Mouse (Mus musculus) urinary bladder, adult 2 months (tissue): ENCODE measurements around the gene Fam83e. TPM values are rescaled to one million over a fixed set of nuclear protein-coding genes. Genes with fewer than 3 reads are reported as not detected.

Experiments used
- DNase-seq: peaks from one replicate; pipeline ENCODE4 v3.0.0; 2022; ENCODE audit warnings: low spot score
- polyA plus RNA-seq: library from polyadenylated mRNA; depleted of rRNA; stranded (reverse); fragments of >200 nt; gene quantifications from 2 replicates; pipeline ENCODE4 v1.2.3, GENCODE M21; 2012; rRNA removed

Gene Fam83e
- polyA plus RNA-seq = 1.3 and 1.5 TPM in 2 replicates

GRCm38 (mm10) chr7:45720413-45721233 is at the start of gene Fam83e:
Fam83e (plus strand) TSS chr7:45721212.
- no peak for DNase-seq

GRCm38 (mm10) chr7:45677627-45678295 is 43.3 kb upstream of the Fam83e start:
- no peak for DNase-seq

GRCm38 (mm10) chr7:45678513-45678912 is 42.5 kb upstream of the Fam83e start:
- no peak for DNase-seq

GRCm38 (mm10) chr7:45679966-45680621 is 40.9 kb upstream of the Fam83e start:
- DNase-seq = no peak

GRCm38 (mm10) chr7:45681046-45681736 is 39.8 kb upstream of the Fam83e start:
- no peak for DNase-seq

DNA sequence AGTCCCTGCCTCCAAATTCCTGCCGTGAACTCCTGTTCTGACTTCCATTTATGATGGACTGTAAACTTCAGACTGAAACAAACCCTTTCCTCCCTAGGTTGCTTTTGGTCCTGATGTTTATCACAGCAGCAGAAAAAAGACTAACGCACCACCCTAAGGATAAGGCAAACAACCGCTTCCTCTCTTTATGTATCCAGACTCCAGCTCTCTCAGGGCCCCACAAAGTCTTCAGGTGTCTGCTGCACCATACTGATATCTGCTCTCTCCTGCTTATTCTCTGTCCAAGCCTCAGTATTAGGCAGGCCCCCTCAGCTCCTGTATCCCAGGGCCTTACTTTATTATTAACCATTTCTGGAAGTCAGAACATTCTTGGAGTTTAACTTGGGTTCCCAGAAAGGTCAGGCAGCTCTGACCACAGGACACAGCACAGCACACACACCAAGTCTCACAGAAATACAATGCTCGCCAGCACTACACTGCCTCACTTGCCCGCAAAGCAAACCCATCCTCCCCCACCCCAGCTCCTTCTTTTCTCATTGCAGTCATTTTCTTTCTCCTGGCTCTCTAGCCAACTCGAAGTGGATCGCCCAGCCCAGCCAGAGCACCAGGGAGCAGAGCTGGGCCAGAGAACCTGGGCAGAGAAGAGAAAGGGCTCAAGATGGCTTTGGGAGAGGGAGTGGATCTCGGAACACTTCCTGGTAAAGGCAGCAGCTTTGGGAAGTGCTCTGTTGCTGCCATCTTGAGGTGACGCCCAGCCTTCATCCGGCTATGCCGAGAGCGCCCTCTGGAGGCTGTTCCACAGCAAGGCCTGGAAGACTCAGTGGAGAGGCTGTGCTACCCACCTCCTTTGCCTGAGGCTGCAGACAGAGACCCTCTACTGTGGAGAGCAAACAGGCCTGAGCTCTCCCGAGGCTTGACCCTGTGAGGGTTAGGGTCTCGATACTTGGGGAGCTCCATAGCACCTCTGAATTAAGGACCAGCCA is 38.6 kb upstream of the Fam83e start:
- peak; percentile 73 for DNase-seq

DNA sequence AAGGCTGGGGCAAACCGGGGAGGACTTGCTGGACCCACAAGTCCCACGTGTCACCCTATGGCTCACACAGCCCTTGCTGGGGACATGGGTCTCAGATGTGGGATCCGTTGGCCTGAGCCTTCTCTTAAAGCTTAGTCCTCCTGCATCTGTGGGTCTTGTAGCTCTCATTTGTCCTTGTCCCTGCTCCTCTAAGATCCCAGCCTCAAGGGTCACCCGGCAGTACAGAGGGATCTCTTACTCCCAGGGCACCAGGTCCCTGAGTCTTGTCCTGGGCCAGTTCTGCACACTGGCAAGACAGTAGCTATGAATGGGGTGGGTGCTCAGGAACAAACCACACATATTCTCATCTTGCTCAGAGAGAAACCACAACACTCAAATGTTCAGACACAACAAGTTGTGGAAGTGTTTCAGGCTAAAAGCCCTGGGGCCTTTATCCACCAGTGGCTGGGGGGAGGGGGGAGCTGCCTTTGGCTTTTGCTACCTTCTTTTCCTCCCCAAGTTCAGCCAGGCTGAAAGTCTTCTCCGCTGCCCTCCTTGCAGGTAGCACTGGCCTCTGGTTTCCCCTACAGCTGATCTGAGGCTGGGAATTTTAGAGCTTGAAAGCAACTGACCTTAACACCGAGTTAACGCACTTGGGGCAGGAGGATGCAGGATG is 37.5 kb upstream of the Fam83e start, which contains the start of gene Ntn5:
Gene Ntn5, plus strand, starts transcription at position 627 of the 655 bp plus-strand sequence.
- no peak for DNase-seq

DNA sequence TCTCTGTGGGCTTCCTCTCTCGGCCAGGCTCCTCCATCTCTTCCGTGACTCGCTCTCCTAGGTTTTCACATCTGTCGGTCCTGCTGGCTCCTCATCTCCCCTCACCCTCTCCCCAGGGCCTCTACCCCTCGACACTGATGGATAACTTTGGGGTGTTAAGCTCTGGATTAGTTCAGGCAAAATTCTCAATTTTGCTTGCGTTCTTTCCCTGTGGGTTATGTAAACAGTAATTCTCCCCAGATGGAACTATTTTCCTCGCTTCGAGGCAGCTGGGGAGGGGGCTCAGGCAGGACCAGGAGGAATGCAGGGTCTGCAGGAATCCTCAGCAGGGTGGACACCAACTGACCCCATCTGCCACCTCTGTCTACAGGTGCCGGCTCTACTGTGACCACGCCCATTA is 35.2 kb upstream of the Fam83e start:
- DNase-seq = no peak

GRCm38 (mm10) chr7:45686841-45687240 is 34.2 kb upstream of the Fam83e start:
- no peak for DNase-seq

DNA sequence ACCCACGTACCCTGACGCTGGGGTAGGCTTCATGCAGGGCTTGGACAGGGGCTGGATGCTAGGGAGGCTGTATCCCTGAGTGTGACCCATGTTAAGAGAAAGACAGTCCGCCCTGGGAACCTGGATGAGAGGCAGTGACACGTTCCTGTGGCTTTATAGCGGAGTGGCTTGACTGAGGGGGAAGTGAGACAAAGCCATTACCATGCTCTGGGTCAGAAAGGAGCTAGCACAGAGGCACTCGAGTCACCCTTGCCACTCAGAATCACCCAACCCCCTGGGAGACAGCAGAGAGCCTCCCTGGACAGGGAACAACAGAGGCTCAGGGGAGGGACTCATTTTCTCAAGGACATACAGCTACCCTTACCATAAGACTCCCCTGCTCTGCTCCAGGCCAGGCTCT is 31.9 kb upstream of the Fam83e start:
- no peak for DNase-seq

DNA sequence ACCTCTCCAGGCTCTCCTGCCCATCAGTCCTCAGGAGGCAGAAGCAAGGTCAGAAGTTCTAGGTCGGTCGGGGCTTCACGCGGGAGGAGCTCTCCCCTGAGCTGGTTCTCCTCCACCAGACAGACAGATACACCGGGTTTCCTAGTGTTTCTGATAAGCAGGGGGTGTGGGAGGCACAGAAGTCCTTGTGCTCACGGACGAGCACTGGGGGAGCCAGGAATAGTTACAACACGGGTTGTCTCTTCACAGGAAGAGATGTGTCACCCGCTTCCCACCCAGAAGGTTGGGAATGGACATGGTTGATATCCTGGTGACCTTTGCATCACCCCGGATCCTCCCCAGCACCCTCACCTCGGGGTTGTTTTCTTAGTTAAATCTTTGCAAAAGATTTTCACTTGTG is 31.2 kb upstream of the Fam83e start:
- DNase-seq = no peak

DNA sequence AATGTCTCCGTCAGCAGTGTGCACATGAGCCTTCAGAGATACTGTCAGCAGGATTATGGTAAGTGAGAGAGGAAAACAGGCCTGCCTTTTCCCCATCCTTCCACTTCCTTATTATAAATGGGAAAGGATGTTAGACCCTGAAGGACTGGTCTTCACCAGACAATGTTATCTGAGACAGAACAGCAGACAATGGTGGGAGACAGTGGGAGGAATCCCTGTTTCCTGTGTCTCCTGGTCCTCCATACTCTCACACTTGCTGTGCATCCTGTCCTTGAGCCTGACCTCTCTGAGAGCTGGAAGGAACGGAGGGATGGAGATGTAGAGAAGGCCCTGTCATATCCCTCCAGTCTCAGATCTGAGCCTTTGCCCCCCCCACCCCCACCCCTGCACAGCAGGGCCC is 28.6 kb upstream of the Fam83e start:
- DNase-seq = no peak

- DNase-seq = no peak
Observed at GRCm38 (mm10) chr7:45693921-45694591, 27.0 kb upstream of the Fam83e start, which contains the start of gene Sec1. Sec1 (minus strand) TSS chr7:45694402.

GRCm38 (mm10) chr7:45695098-45695497 is 25.9 kb upstream of the Fam83e start:
- no peak for DNase-seq

DNA sequence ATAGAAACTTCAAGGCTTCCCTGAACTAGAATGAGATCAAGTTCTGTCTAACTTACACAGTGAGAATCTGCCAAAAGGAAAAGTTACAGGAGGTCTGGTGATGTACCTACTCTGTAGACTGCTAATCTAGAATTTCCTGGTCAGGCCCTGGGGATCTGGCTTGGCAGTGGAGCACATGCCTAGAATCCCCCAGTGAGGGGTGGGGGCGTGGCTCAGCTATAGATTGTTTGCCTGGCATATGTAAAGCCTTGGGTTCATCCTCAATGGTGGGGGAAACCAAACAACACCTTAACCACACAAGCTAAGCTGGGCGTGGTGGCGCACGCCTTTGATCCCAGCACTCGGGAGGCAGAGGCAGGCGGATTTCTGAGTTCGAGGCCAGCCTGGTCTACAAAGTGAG is 23.1 kb upstream of the Fam83e start:
- DNase-seq = no peak

GRCm38 (mm10) chr7:45699523-45700141 is 21.4 kb upstream of the Fam83e start, which contains the start of gene Car11:
Car11 (plus strand) TSS chr7:45699843.
- DNase-seq = no peak

DNA sequence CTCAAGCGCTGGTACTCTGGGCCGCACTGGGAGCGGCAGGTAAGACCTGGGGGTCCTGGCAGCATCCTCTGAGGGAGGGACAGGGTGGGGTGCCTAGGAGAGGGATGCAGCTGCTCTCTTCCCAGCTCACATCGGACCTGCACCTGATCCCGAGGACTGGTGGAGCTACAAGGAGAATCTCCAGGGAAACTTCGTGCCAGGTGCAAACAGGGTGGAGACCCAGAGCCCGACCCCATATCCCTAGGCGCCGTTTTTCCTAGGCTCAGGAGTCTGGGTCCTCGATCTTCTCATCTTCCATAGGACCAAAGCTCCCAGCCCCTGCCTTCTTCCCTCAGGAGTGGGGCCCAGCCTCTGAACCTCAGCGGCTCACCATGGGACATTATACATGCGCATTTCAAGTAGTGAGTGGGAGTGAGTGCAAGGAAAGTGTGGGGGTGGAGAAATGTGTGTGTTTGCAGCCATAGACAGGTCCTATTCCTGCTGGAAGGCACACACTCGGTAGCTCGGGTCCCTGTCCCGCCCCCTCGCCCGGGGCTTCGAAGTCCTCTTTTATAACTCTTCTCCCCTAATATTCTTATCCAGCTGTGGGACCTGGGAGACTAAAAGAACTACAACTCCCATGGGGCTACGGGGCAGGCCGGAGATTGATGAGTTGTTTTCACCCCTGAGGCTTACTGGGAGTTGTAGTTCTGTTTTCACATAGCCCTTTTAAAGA is 20.6 kb upstream of the Fam83e start:
- no peak for DNase-seq

DNA sequence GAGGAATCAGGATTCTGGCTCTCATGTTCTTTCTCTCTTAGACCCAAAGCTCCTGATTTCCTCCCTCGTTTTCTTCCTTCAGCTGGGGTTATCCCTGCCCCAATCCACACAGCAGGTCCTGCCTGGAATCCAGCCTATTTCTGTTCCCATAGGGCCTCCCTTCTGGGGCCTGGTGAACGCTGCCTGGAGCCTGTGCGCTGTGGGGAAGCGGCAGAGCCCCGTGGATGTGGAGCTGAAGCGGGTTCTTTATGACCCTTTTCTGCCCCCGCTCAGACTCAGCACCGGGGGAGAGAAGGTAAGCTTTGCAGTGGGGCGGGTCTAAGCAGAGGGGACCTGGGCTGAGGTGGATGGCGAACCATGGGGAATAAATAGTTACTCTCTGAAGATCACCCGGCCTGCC is 19.9 kb upstream of the Fam83e start:
- no peak for DNase-seq
